Mouse (Mus musculus) embryo, embryonic 10.5 days (tissue): ENCODE data around the gene Tpi1.
"Not testable (repeated sequence)": the region's sequence is repeated elsewhere in the genome, so short reads cannot be mapped to it uniquely, and the experiment has no call there.

Experiments
- DNase-seq: peaks from one replicate; pipeline ENCODE4 v3.0.0-alpha.2; 2015; ENCODE audit warnings: low spot score

Tpi1 gene

GRCm38 (mm10) chr6:124831199-124831598, 17.1 kb upstream of the Tpi1 start:
- DNase-seq = not testable (repeated sequence)

GRCm38 (mm10) chr6:124829799-124830700, 16.0 kb upstream of the Tpi1 start:
- peak; percentile 99 for DNase-seq

- DNase-seq = peak; percentile 100
These were observed 15.0 kb upstream of the Tpi1 start, which contains the start of the genes Usp5 and Cdca3 for GRCm38 (mm10) chr6:124828868-124829798. Gene Usp5 (minus strand): TSS chr6:124829484. Gene Cdca3 (plus strand): TSS chr6:124829547.

GRCm38 (mm10) chr6:124828101-124828592, 14.1 kb upstream of the Tpi1 start:
- DNase-seq = peak; percentile 53

- DNase-seq = no peak
These were observed 8.0 kb upstream of the Tpi1 start for GRCm38 (mm10) chr6:124822049-124822448.

- DNase-seq = no peak
These were observed 6.8 kb upstream of the Tpi1 start for GRCm38 (mm10) chr6:124820891-124821290.

GRCm38 (mm10) chr6:124817971-124818370, 3.9 kb upstream of the Tpi1 start:
- no peak for DNase-seq

- no peak for DNase-seq
These were observed 3.5 kb upstream of the Tpi1 start for GRCm38 (mm10) chr6:124817563-124817962.

GRCm38 (mm10) chr6:124817125-124817524, 3.0 kb upstream of the Tpi1 start:
- DNase-seq = no peak

- no peak for DNase-seq
These were observed 2.5 kb upstream of the Tpi1 start for GRCm38 (mm10) chr6:124816611-124817010.

- no peak for DNase-seq
These were observed 1.0 kb upstream of the Tpi1 start for GRCm38 (mm10) chr6:124814858-124815774.

GRCm38 (mm10) chr6:124814448-124814847, 352 bp upstream of the Tpi1 start:
- no peak for DNase-seq

- DNase-seq = peak; percentile 84
These were observed 600 bp downstream of the Tpi1 start for GRCm38 (mm10) chr6:124813496-124813895.

GRCm38 (mm10) chr6:124812848-124813247, 1.2 kb downstream of the Tpi1 start:
- peak; percentile 45 for DNase-seq

GRCm38 (mm10) chr6:124811701-124812560, 2.2 kb downstream of the Tpi1 start:
- DNase-seq = no peak

- DNase-seq = no peak
These were observed 2.8 kb downstream of the Tpi1 start for GRCm38 (mm10) chr6:124811403-124811665.

GRCm38 (mm10) chr6:124810566-124811402, 3.3 kb downstream of the Tpi1 start:
- DNase-seq = not testable (repeated sequence)

GRCm38 (mm10) chr6:124809775-124810538, 4.1 kb downstream of the Tpi1 start:
- DNase-seq = no peak
